In the genomic region with DNA sequence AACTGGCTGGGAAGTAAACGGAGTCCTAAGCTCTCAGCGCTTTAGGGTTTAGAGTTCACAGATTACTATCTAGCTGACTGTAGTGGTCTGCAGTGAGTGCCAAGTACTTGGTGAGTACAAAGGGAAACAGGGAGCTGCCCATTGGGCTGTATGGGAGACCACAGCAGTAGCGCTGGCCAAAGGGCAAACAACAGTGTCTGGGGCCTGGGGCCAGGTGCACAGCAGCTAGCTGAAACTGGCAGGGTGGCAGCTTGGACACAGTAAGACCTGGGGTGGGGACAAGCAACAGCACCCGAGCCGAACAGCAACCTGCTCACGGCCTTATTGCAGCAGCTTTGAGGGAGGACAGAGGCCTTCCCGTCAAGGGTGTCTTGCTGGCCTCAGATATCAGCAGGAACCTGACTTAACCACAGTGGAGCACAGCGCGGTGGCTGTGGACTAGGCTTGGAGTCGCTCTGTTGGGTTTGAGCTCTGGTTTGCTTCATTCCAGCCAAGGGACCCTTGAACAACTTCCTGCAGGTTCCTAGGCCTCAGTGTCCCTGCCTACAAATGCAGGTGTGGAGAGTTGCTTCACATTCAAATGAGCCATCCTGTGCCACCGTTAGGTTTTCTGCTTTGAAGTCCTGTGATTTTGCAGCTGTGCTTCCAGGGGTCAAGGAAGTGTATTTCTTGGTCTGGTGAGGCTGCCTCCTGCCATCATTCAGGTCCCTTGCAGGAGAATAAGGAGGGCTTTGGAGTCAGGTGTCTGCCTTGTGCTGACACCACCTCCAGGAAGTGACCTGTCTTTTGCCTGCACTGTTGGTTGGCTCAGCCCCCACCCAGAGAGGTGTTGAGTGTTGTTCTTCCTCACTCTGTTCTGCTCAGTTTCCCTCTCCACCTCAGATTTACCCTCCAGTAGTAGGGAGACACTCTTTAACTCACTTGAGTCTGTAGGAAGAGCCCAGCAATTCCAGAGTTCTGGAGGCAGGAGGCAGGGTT, we compare ENCODE assay signal across 12 mouse cellular contexts. TPM values are rescaled to one million over a fixed set of nuclear protein-coding genes. Genes with fewer than 3 reads are reported as not detected.
DNase-seq lines count a peak whose midpoint lies in the region; ATAC-seq lines count a peak whose summit lies in the region.
"Had no signal": no experiment of that assay in that cellular context is flagged by ENCODE, and none has a peak within 500 bp of the region (broad histone marks: within the 10 kb centered on the region; RNA-seq: fewer than 3 reads in every experiment).

No protein-coding gene starts in this region.

- no peak overlapping the region for H3K9ac ChIP-seq in intestine, embryonic 16.5 days (ENCODE audit: low read depth, low read length)
- H3K9ac ChIP-seq in liver, embryonic 13.5 days, result no peak overlapping the region
- H3K9ac ChIP-seq: forebrain, embryonic 15.5 days had no signal

- no peaks in the 10 kb centered on the region for H3K9me3 ChIP-seq in intestine, embryonic 16.5 days (ENCODE audit: control insufficient read depth, low read length)
- H3K9me3 ChIP-seq in liver, embryonic 13.5 days (replicated peaks), result no peaks in the 10 kb centered on the region
- no peaks in the 10 kb centered on the region for H3K9me3 ChIP-seq in midbrain, embryonic 10.5 days (replicated peaks)
- H3K9me3 ChIP-seq: forebrain, embryonic 15.5 days had no signal

- H3K4me3 ChIP-seq in intestine, embryonic 16.5 days (ENCODE audit: low read length), result no peak overlapping the region
- no peak overlapping the region for H3K4me3 ChIP-seq in liver, embryonic 13.5 days (replicated peaks)
- H3K4me3 ChIP-seq in midbrain, embryonic 10.5 days, result no peak overlapping the region
- H3K4me3 ChIP-seq: forebrain, embryonic 15.5 days had no signal

- H3K27ac ChIP-seq in intestine, embryonic 16.5 days (ENCODE audit: low read length), result peak overlapping the region; percentile 17; the same call in 1 of the 2 replicates
- H3K27ac ChIP-seq in liver, embryonic 13.5 days, result no peak overlapping the region
- H3K27ac ChIP-seq in midbrain, embryonic 10.5 days (replicated peaks), result no peak overlapping the region
- H3K27ac ChIP-seq: forebrain, embryonic 15.5 days had no signal

- no peak overlapping the region for H3K4me2 ChIP-seq in intestine, embryonic 16.5 days (ENCODE audit: low read depth, low read length)
- H3K4me2 ChIP-seq in liver, embryonic 13.5 days, result no peak overlapping the region
- H3K4me2 ChIP-seq: forebrain, embryonic 15.5 days had no signal

- no peaks in the 10 kb centered on the region for H3K27me3 ChIP-seq in intestine, embryonic 16.5 days (replicated peaks; ENCODE audit: control insufficient read depth, insufficient read depth, low read length)
- H3K27me3 ChIP-seq in liver, embryonic 13.5 days, result no peaks in the 10 kb centered on the region
- H3K27me3 ChIP-seq in midbrain, embryonic 10.5 days (ENCODE audit: low read depth, poor library complexity, severe bottlenecking), result no peaks in the 10 kb centered on the region
- H3K27me3 ChIP-seq: forebrain, embryonic 15.5 days had no signal

- no peaks in the 10 kb centered on the region; the same call in 1 of the 2 replicates for H3K36me3 ChIP-seq in intestine, embryonic 16.5 days (ENCODE audit: control insufficient read depth, insufficient read depth, low read length)
- H3K36me3 ChIP-seq in liver, embryonic 13.5 days, result peaks cover 7% of the 10 kb centered on the region; the same call in 1 of the 2 replicates
- H3K36me3 ChIP-seq in midbrain, embryonic 10.5 days, result peaks cover 98% of the 10 kb centered on the region

- no peaks in the 10 kb centered on the region for H3K4me1 ChIP-seq in intestine, embryonic 16.5 days (ENCODE audit: control insufficient read depth, insufficient read depth, low read length)
- peaks cover 47% of the 10 kb centered on the region for H3K4me1 ChIP-seq in liver, embryonic 13.5 days (replicated peaks)
- peaks cover 3% of the 10 kb centered on the region; the same call in 1 of the 2 replicates for H3K4me1 ChIP-seq in midbrain, embryonic 10.5 days
- H3K4me1 ChIP-seq: forebrain, embryonic 15.5 days had no signal

- DNase-seq in thymus, postnatal 14 days, result peak; percentile 52
- DNase-seq in thymus, postnatal 10 days (ENCODE audit: low spot score in 2 of 2), result no peak
- DNase-seq in liver, embryonic 13.5 days, result no peak
- no peak for DNase-seq in gastrocnemius, postnatal 10 days
- no peak for DNase-seq in midbrain, embryonic 10.5 days (ENCODE audit: low spot score)
- DNase-seq: cerebellum, postnatal 14 days; gastrocnemius, postnatal 25 days had no signal

- peak; percentile 73 for ATAC-seq in intestine, embryonic 16.5 days
- peak; percentile 42; the same call in 1 of the 2 replicates for ATAC-seq in liver, embryonic 13.5 days (ENCODE audit: low read depth)
- no peak for ATAC-seq in erythroid progenitor cell, adult 5-6 weeks (replicated peaks; ENCODE audit: low FRiP score, poor library complexity, severe bottlenecking)
- ATAC-seq: forebrain, embryonic 15.5 days; hindbrain, embryonic 16.5 days; lung, postnatal 0 days had no signal

- 72% methylated on average over 11 of the region's 11 CpGs for WGBS in intestine, embryonic 16.5 days
- WGBS in liver, embryonic 13.5 days (ENCODE audit: insufficient replicate concordance), result 22% methylated on average over 11 of the region's 11 CpGs
- 92% methylated on average over 11 of the region's 11 CpGs for WGBS in midbrain, embryonic 10.5 days

RNA-seq across cellular contexts. Expression of a gene that starts 48.5 kb away (rescaled TPM):
- 161 and 181 TPM in 2 replicates for polyA plus RNA-seq in intestine, embryonic 16.5 days (2015; fragmentation: Nextera tagmentation; extraction: Ambion mirVana)
- 0.12 and 0.16 TPM in 2 replicates for polyA plus RNA-seq in liver, embryonic 13.5 days (2015; fragmentation: Nextera tagmentation; extraction: Ambion mirVana)
- total RNA-seq in gastrocnemius, postnatal 10 days (2021), result under 1 TPM; 0.19 to 0.20 TPM
- total RNA-seq in erythroid progenitor cell, adult 5-6 weeks (2015; ENCODE audit: low replicate concordance), result not detected in 2 replicates
- not detected in 2 replicates for total RNA-seq in erythroid progenitor cell, adult 5-6 weeks (2017; ENCODE audit: low replicate concordance)
- polyA plus RNA-seq in midbrain, embryonic 10.5 days (2016; fragmentation: Nextera tagmentation; extraction: Ambion mirVana), result 1.1 and 2.2 TPM in 2 replicates

Comparison
In these comparisons a context has a peak if more than half of its experiments do, and no peak if none do; other contexts are left out.
1. RNA of a gene that starts 48.5 kb away (polyA plus RNA-seq): 161 to 181 TPM in intestine, embryonic 16.5 days; 1.1 to 2.2 TPM in midbrain, embryonic 10.5 days and 0.12 to 0.16 TPM in liver, embryonic 13.5 days; every median in the first group is over 10 times any median in the second.